Comparison of ENCODE assay signal across 28 mouse cellular contexts in genomic region chr6:142847914-142848674, GRCm38 (mm10). TPM values are rescaled to one million over a fixed set of nuclear protein-coding genes. Genes with fewer than 3 reads are reported as not detected.
DNase-seq lines count a peak whose midpoint lies in the region; ATAC-seq and TF ChIP-seq lines count a peak whose summit lies in the region.
"Had no signal": no experiment of that assay in that cellular context is flagged by ENCODE, and none has a peak within 500 bp of the region (broad histone marks: within the 10 kb centered on the region; RNA-seq: fewer than 3 reads in every experiment).

No protein-coding gene starts in this region.

- ATAC-seq in CD4-positive, CD25-positive, alpha-beta regulatory T cell, adult 4 months, result no peak
- ATAC-seq in liver, embryonic 11.5 days (replicated peaks; ENCODE audit: low FRiP score), result no peak
- ATAC-seq in liver, postnatal 0 days, result no peak
- ATAC-seq in granulocyte monocyte progenitor cell, adult 5-6 weeks (replicated peaks; ENCODE audit: poor library complexity, severe bottlenecking), result 0 out of 2 replicates have a peak, but pooled peaks have one; percentile 21
- ATAC-seq in stomach, postnatal 0 days (ENCODE audit: low FRiP score, low TSS enrichment), result no peak
- ATAC-seq: forebrain, embryonic 15.5 days; hindbrain, embryonic 16.5 days; intestine, embryonic 16.5 days; lung, postnatal 0 days; Patski had no signal

- H3K4me2 ChIP-seq in liver, embryonic 11.5 days, result no peak overlapping the region
- H3K4me2 ChIP-seq in liver, postnatal 0 days (ENCODE audit: low read depth, low read length), result no peak overlapping the region
- no peak overlapping the region for H3K4me2 ChIP-seq in stomach, postnatal 0 days (replicated peaks; ENCODE audit: low read depth)
- H3K4me2 ChIP-seq: embryonic facial prominence, embryonic 15.5 days; forebrain, embryonic 15.5 days; heart, embryonic 11.5 days; midbrain, embryonic 12.5 days had no signal

- H3K4me3 ChIP-seq in liver, embryonic 11.5 days (ENCODE audit: low read depth, low read length), result no peak overlapping the region
- H3K4me3 ChIP-seq in liver, postnatal 0 days (ENCODE audit: low read depth, low read length), result no peak overlapping the region
- no peak overlapping the region for H3K4me3 ChIP-seq in stomach, postnatal 0 days (ENCODE audit: low read depth, low read length)
- H3K4me3 ChIP-seq: embryonic facial prominence, embryonic 15.5 days; forebrain, embryonic 15.5 days; hindbrain, embryonic 10.5 days; midbrain, embryonic 12.5 days had no signal

- intact Hi-C loops in left cerebral cortex, postnatal 14 days (cut with DNase I), result no loop called here

- no peak for TF ChIP-seq EP300 in liver, postnatal 0 days (IDR thresholded peaks at IDR 0.05; ENCODE audit: low read depth)
- no peak for TF ChIP-seq EP300 in stomach, postnatal 0 days (optimal IDR thresholded peaks at IDR 0.05)

- H3K4me1 ChIP-seq in liver, embryonic 11.5 days (replicated peaks; ENCODE audit: control insufficient read depth, insufficient read depth, low read length), result no peaks in the 10 kb centered on the region
- no peaks in the 10 kb centered on the region for H3K4me1 ChIP-seq in liver, postnatal 0 days (ENCODE audit: insufficient read depth)
- no peaks in the 10 kb centered on the region for H3K4me1 ChIP-seq in stomach, postnatal 0 days (replicated peaks; ENCODE audit: control insufficient read depth, insufficient read depth)
- H3K4me1 ChIP-seq: embryonic facial prominence, embryonic 15.5 days; forebrain, embryonic 15.5 days; midbrain, embryonic 12.5 days had no signal

- H3K27ac ChIP-seq in liver, embryonic 11.5 days (ENCODE audit: low read depth, low read length), result no peak overlapping the region
- no peak overlapping the region for H3K27ac ChIP-seq in liver, postnatal 0 days (ENCODE audit: low read depth)
- no peak overlapping the region for H3K27ac ChIP-seq in stomach, postnatal 0 days (replicated peaks)
- H3K27ac ChIP-seq: embryonic facial prominence, embryonic 15.5 days; forebrain, embryonic 15.5 days; hindbrain, embryonic 10.5 days; midbrain, embryonic 12.5 days had no signal

- H3K27me3 ChIP-seq in liver, embryonic 11.5 days (replicated peaks; ENCODE audit: control insufficient read depth, insufficient read depth, low read length), result no peaks in the 10 kb centered on the region
- no peaks in the 10 kb centered on the region for H3K27me3 ChIP-seq in liver, postnatal 0 days (ENCODE audit: insufficient read depth, low read length)
- no peaks in the 10 kb centered on the region for H3K27me3 ChIP-seq in stomach, postnatal 0 days (ENCODE audit: control insufficient read depth, insufficient read depth, low read length)
- H3K27me3 ChIP-seq: embryonic facial prominence, embryonic 15.5 days; forebrain, embryonic 15.5 days; midbrain, embryonic 12.5 days; Patski had no signal

- 83% methylated on average over 8 of the region's 8 CpGs for WGBS in liver, embryonic 11.5 days
- 74% methylated on average over 8 of the region's 8 CpGs for WGBS in liver, postnatal 0 days (ENCODE audit: insufficient replicate concordance)
- 79% methylated on average over 8 of the region's 8 CpGs for WGBS in stomach, postnatal 0 days

- H3K9ac ChIP-seq in liver, embryonic 11.5 days (ENCODE audit: low read depth, low read length), result no peak overlapping the region
- H3K9ac ChIP-seq in liver, postnatal 0 days (replicated peaks), result no peak overlapping the region
- no peak overlapping the region for H3K9ac ChIP-seq in stomach, postnatal 0 days (ENCODE audit: low read length)
- H3K9ac ChIP-seq: embryonic facial prominence, embryonic 15.5 days; forebrain, embryonic 15.5 days; midbrain, embryonic 12.5 days had no signal

- H3K9me3 ChIP-seq in liver, embryonic 11.5 days (ENCODE audit: control insufficient read depth, low read length), result no peaks in the 10 kb centered on the region
- H3K9me3 ChIP-seq in liver, postnatal 0 days (ENCODE audit: low read length), result no peaks in the 10 kb centered on the region
- no peaks in the 10 kb centered on the region for H3K9me3 ChIP-seq in stomach, postnatal 0 days (ENCODE audit: control insufficient read depth, low read length)
- H3K9me3 ChIP-seq: embryonic facial prominence, embryonic 15.5 days; forebrain, embryonic 15.5 days; hindbrain, embryonic 10.5 days; midbrain, embryonic 12.5 days had no signal

- DNase-seq in CD4-positive, CD25-positive, alpha-beta regulatory T cell, adult 2 months (ENCODE audit: low read depth, low spot score), result peak; percentile 44
- peak; percentile 15 for DNase-seq in liver, embryonic 11.5 days (ENCODE audit: low spot score)
- no peak for DNase-seq in liver, postnatal 0 days
- DNase-seq in thymus, postnatal 14 days, result peak; percentile 58
- DNase-seq in stomach, postnatal 0 days (ENCODE audit: low spot score), result no peak
- DNase-seq in left cerebral cortex, postnatal 14 days (ENCODE audit: low spot score in 2 of 2), result no peak
- DNase-seq: adrenal gland, adult 8-10 months; cerebellum, adult 2 months; cerebellum, postnatal 36 days; gastrocnemius, postnatal 36 days; layer of hippocampus, adult 9-11 months; liver had no signal

- no peak for TF ChIP-seq CTCF in liver, postnatal 0 days (IDR thresholded peaks at IDR 0.05; ENCODE audit: low read depth)
- TF ChIP-seq CTCF in stomach, postnatal 0 days (IDR thresholded peaks at IDR 0.05; ENCODE audit: low read depth), result no peak

- no peaks in the 10 kb centered on the region for H3K36me3 ChIP-seq in liver, embryonic 11.5 days (ENCODE audit: control insufficient read depth, insufficient read depth, low read length)
- H3K36me3 ChIP-seq in liver, postnatal 0 days (replicated peaks; ENCODE audit: insufficient read depth, low read length), result no peaks in the 10 kb centered on the region
- H3K36me3 ChIP-seq in stomach, postnatal 0 days (ENCODE audit: control insufficient read depth, insufficient read depth, low read length), result no peaks in the 10 kb centered on the region
- H3K36me3 ChIP-seq: embryonic facial prominence, embryonic 15.5 days; forebrain, embryonic 15.5 days; hindbrain, embryonic 10.5 days; midbrain, embryonic 12.5 days had no signal

RNA-seq across cellular contexts. Expression of gene Sult6b2, which starts 43.8 kb away (rescaled TPM):
- not detected for polyA plus RNA-seq in CD4-positive, CD25-positive, alpha-beta regulatory T cell, adult 4 months (2017; shearing (Covaris generic))
- 0.07 TPM in 1 of 2 replicates, not detected in the other for polyA plus RNA-seq in liver, embryonic 11.5 days (2014; fragmentation: Nextera tagmentation; extraction: Ambion mirVana)
- not detected in 2 replicates for polyA plus RNA-seq in liver, postnatal 0 days (2015; fragmentation: Nextera tagmentation; extraction: Ambion mirVana)
- total RNA-seq in granulocyte monocyte progenitor cell, adult 5-6 weeks (2014; fragmentation: Nextera tagmentation), result not detected in 2 replicates
- not detected in 2 replicates for total RNA-seq in granulocyte monocyte progenitor cell, adult 5-6 weeks (2017)
- polyA plus RNA-seq in stomach, postnatal 0 days (2015; fragmentation: Nextera tagmentation; extraction: Ambion mirVana), result not detected in 2 replicates
- under 1 TPM in 1 of 2 experiments, not detected in 1; 0.15 TPM for total RNA-seq in left cerebral cortex, postnatal 14 days (2021)
- total RNA-seq: adrenal gland, adult 8-10 months; gastrocnemius, postnatal 36 days; left cerebral cortex, adult 18-20 months; monocyte, adult 5-6 weeks had no signal
- polyA plus RNA-seq: embryonic facial prominence, embryonic 15.5 days; heart, postnatal 0 days; kidney, embryonic 16.5 days; large intestine, adult 2 months; lung, postnatal 0 days; midbrain, embryonic 12.5 days had no signal

Comparison
In these comparisons a context has a peak if more than half of its experiments do, and no peak if none do; other contexts are left out.
1. DNase-seq: peak in CD4-positive, CD25-positive, alpha-beta regulatory T cell, adult 2 months (single experiment), liver, embryonic 11.5 days (single experiment) and thymus, postnatal 14 days (single experiment); none in liver, postnatal 0 days (single experiment), stomach, postnatal 0 days (single experiment) and left cerebral cortex, postnatal 14 days (0 of 2).